Mouse (Mus musculus) cerebellum, adult 2 months (tissue): Measurements from ENCODE around the gene Twnk.

ENCODE experiments used
- CTCF ChIP-seq: fragments of 200-500 bp; IDR thresholded peaks from 2 replicates; pipeline ENCODE4 v1.5.1; 2011; ENCODE audit warnings: low read depth, mild to moderate bottlenecking, control low read depth, low read length, moderate library complexity, borderline replicate concordance; ENCODE audit not compliant: insufficient read depth
- POLR2A ChIP-seq: fragments of 200-500 bp; IDR thresholded peaks from 2 replicates; pipeline ENCODE4 v1.6.1; 2011; ENCODE audit warnings: low read length, control low read depth, borderline replicate concordance; ENCODE audit not compliant: insufficient read depth

DNA sequence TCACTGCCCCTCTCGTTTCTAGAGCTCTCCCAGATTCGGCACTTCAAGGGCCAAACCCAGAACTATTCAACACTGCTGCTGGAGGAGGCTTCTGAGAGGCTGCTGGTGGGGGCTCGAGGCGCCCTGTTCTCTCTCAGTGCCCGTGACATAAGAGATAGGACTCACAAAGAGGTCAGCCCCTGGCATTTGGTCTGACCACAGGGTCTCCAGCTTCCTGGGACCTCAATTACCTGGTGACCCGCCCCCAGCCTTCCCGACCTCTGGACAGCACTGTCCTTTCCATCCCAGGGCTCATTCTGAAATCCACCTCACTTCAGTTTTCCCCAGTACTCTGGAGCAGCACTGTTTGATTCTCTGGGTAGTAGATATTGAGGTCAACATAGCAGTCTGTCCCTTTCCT lies 12.8 kb upstream of the Twnk start:
- TF ChIP-seq CTCF (no peak), POLR2A (no peak)
